Mouse (Mus musculus): ENCODE measurements around the gene Safb2. TPM values are rescaled to one million over a fixed set of nuclear protein-coding genes. Genes with fewer than 3 reads are reported as not detected.

Gene Safb2
- polyA plus RNA-seq, 1 experiment from 2014 or later = 35.7 TPM

DNA sequence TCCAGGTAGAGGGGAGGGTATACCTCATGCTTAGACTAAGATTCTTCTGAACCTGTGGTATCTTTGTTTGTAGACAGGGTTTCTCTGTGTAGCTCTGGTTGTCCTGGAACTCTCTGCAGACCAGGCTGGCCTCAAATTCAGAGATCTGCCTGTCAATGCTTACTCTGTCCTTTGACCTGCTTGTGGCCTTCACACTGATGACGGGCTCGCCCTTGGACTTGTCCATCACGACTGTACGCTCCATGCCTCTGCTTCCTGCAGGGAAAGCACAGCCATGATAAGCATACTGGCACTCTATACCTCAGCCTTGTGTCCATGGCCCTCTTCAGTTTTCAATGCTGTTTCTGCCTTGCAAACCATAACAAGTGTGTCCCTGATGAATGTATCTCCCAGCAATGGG lies 17.0 kb downstream of the Safb2 start:
- ATAC-seq (replicated peaks; ENCODE audit: low FRiP score, low read depth) = no peak
- H3K27me3 ChIP-seq (ENCODE audit: insufficient read depth, low read length) = no peaks in the 10 kb centered on the region
- H3K4me1 ChIP-seq (replicated peaks; ENCODE audit: insufficient read depth, low read length) = no peaks in the 10 kb centered on the region
- H3K36me3 ChIP-seq (ENCODE audit: insufficient read depth, low read length) = peaks cover 97% of the 10 kb centered on the region
- no peak for TF ChIP-seq CTCF (IDR thresholded peaks at IDR 0.05; ENCODE audit: low read depth)
- H3K9ac ChIP-seq (ENCODE audit: low read depth, low read length) = no peak overlapping the region
- 94% methylated on average over 4 of the region's 4 CpGs for WGBS
- H3K4me2 ChIP-seq (ENCODE audit: low read length) = no peak overlapping the region
- H3K4me3 ChIP-seq (replicated peaks; ENCODE audit: low read depth, low read length) = no peak overlapping the region
- no peak overlapping the region for H3K27ac ChIP-seq
- DNase-seq (ENCODE audit: low spot score) = no peak
- no peaks in the 10 kb centered on the region for H3K9me3 ChIP-seq (replicated peaks; ENCODE audit: low read length)

DNA sequence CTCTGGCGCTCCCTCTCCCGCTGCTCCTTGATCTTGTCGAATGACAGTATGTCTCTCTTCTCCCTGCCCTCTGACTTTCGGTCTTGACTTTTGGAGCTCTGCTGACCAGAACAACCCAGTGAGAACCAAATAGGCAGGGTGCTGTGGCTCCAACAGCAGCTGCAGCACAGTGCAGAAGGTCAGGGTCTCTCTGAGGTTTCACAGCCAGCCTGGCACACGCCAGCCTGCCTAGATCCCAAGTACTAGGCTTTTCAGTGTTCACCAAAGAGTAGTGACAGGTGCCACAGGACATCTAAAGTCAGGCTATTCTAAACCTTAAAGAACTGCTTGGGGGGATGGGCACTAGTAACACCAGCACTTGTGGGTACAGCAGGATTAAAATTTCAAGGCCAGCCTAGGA lies 17.5 kb downstream of the Safb2 start:
- no peak for TF ChIP-seq CTCF (IDR thresholded peaks at IDR 0.05; ENCODE audit: low read depth)
- H3K4me2 ChIP-seq (ENCODE audit: low read length) = no peak overlapping the region
- 94% methylated on average over 5 of the region's 5 CpGs for WGBS
- H3K4me1 ChIP-seq (replicated peaks; ENCODE audit: insufficient read depth, low read length) = no peaks in the 10 kb centered on the region
- no peak overlapping the region for H3K27ac ChIP-seq
- peaks cover 97% of the 10 kb centered on the region for H3K36me3 ChIP-seq (ENCODE audit: insufficient read depth, low read length)
- H3K27me3 ChIP-seq (ENCODE audit: insufficient read depth, low read length) = no peaks in the 10 kb centered on the region
- ATAC-seq (replicated peaks; ENCODE audit: low FRiP score, low read depth) (no peak), DNase-seq (ENCODE audit: low spot score) (no peak)
- no peak overlapping the region for H3K4me3 ChIP-seq (replicated peaks; ENCODE audit: low read depth, low read length)
- no peaks in the 10 kb centered on the region for H3K9me3 ChIP-seq (replicated peaks; ENCODE audit: low read length)
- no peak overlapping the region for H3K9ac ChIP-seq (ENCODE audit: low read depth, low read length)

DNA sequence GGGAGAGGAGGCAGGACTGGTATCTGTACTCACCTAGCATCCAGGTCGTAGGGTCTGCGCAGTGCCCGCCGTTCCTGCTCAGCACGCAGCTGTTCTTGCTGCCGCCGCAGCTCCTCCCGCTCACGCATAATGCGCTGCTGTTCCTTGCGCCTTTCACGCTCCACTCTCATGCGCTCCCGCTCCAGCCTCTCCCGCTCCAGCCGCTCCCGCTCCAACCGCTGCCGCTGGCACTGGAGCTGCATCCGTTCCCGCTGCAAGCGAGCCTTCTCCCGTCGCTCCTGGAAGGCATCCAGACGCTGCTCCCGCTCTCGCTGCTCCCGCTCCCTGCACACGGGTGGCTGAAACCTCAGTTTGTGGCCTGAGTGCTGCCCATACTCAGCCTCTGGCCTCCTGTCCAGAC lies 18.1 kb downstream of the Safb2 start:
- TF ChIP-seq CTCF (IDR thresholded peaks at IDR 0.05; ENCODE audit: low read depth) = no peak
- Histone ChIP-seq H3K36me3 (ENCODE audit: insufficient read depth, low read length) (peaks cover 97% of the 10 kb centered on the region), H3K27me3 (ENCODE audit: insufficient read depth, low read length) (no peaks in the 10 kb centered on the region), H3K4me2 (ENCODE audit: low read length) (no peak overlapping the region), H3K27ac (no peak overlapping the region), H3K4me3 (replicated peaks; ENCODE audit: low read depth, low read length) (no peak overlapping the region), H3K4me1 (replicated peaks; ENCODE audit: insufficient read depth, low read length) (no peaks in the 10 kb centered on the region), H3K9ac (ENCODE audit: low read depth, low read length) (no peak overlapping the region), H3K9me3 (replicated peaks; ENCODE audit: low read length) (no peaks in the 10 kb centered on the region)
- DNase-seq (ENCODE audit: low spot score) = no peak
- no peak for ATAC-seq (replicated peaks; ENCODE audit: low FRiP score, low read depth)
- 93% methylated on average over 29 of the region's 29 CpGs for WGBS

DNA sequence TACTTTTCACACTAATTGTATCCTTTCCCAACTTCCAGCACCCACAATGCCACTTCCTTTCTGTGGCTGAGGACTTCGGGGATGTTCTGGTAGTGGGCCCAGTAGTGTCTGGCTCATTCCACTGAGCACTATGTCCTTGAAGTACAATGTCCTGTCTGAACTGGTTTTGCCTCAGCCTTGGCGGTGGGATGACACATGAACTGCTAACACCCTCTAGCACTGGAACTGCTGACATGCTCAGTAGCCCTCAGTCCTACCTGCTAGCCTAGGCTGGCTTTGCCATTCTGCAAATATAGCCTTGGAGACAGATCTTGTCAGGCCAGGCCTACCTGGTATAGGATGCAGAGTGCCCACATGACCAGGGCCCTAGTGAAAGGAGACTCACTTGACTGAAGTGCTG lies 22.5 kb downstream of the Safb2 start:
- H3K9ac ChIP-seq (ENCODE audit: low read depth, low read length) = no peak overlapping the region
- no peak overlapping the region for H3K27ac ChIP-seq
- DNase-seq (ENCODE audit: low spot score) (no peak), ATAC-seq (replicated peaks; ENCODE audit: low FRiP score, low read depth) (no peak)
- no peaks in the 10 kb centered on the region for H3K9me3 ChIP-seq (replicated peaks; ENCODE audit: low read length)
- peaks cover 58% of the 10 kb centered on the region for H3K36me3 ChIP-seq (ENCODE audit: insufficient read depth, low read length)
- H3K4me2 ChIP-seq (ENCODE audit: low read length) = no peak overlapping the region
- 96% methylated on average over 2 of the region's 2 CpGs for WGBS
- no peaks in the 10 kb centered on the region for H3K4me1 ChIP-seq (replicated peaks; ENCODE audit: insufficient read depth, low read length)
- H3K27me3 ChIP-seq (ENCODE audit: insufficient read depth, low read length) = no peaks in the 10 kb centered on the region
- H3K4me3 ChIP-seq (replicated peaks; ENCODE audit: low read depth, low read length) = no peak overlapping the region
- no peak for TF ChIP-seq CTCF (IDR thresholded peaks at IDR 0.05; ENCODE audit: low read depth)

DNA sequence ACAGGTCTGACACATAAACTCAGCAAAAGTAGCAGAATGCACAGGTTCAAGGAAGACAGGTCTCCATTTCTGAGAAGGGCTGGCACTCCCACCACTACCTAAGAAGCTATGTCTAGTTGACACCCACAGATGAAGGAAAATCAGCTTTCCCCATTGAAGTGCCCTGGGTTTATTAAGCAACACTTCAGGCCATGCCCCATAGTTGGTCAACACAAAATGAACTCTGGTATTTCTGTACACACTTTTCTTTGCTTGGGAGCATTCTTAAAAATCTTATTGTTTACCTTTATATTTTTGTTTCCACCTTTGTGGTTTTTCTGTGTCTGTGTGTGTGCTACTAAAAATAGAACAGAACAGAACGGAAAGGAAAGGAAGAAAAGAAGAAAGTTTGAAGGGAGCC lies 24.3 kb downstream of the Safb2 start:
- no peaks in the 10 kb centered on the region for H3K9me3 ChIP-seq (replicated peaks; ENCODE audit: low read length)
- no peak for DNase-seq (ENCODE audit: low spot score)
- no peak overlapping the region for H3K27ac ChIP-seq
- 44% methylated on average over 1 of the region's 1 CpGs for WGBS
- no peak overlapping the region for H3K4me2 ChIP-seq (ENCODE audit: low read length)
- H3K27me3 ChIP-seq (ENCODE audit: insufficient read depth, low read length) = no peaks in the 10 kb centered on the region
- H3K4me3 ChIP-seq (replicated peaks; ENCODE audit: low read depth, low read length) = no peak overlapping the region
- TF ChIP-seq CTCF (IDR thresholded peaks at IDR 0.05; ENCODE audit: low read depth) = no peak
- no peak overlapping the region for H3K9ac ChIP-seq (ENCODE audit: low read depth, low read length)
- H3K4me1 ChIP-seq (replicated peaks; ENCODE audit: insufficient read depth, low read length) = no peaks in the 10 kb centered on the region
- peaks cover 40% of the 10 kb centered on the region for H3K36me3 ChIP-seq (ENCODE audit: insufficient read depth, low read length)
- ATAC-seq (replicated peaks; ENCODE audit: low FRiP score, low read depth) = no peak

DNA sequence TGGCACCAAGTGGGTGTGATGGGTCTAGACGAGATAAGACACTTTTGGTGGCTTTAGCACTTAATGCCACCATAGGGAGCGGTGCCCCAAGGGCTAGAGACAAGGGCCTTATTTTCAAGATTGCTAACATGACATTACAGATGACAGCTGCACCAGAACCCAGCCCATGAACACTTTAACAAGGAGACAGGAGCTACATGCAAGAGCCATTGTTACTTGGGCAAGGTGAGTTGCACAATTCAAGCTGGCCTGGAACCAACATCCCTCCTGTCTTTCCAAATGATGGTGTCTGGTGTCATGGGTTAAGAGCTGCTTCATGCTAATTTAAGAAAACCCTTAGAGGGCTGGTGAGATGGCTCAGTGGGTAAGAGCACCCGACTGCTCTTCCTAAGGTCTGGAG lies 25.0 kb downstream of the Safb2 start:
- no peak for ATAC-seq (replicated peaks; ENCODE audit: low FRiP score, low read depth)
- no peaks in the 10 kb centered on the region for H3K27me3 ChIP-seq (ENCODE audit: insufficient read depth, low read length)
- peaks cover 33% of the 10 kb centered on the region for H3K36me3 ChIP-seq (ENCODE audit: insufficient read depth, low read length)
- no peak for DNase-seq (ENCODE audit: low spot score)
- 77% methylated on average over 3 of the region's 3 CpGs for whole genome bisulfite sequencing
- H3K9ac ChIP-seq (ENCODE audit: low read depth, low read length) = no peak overlapping the region
- H3K27ac ChIP-seq = no peak overlapping the region
- no peak for TF ChIP-seq CTCF (IDR thresholded peaks at IDR 0.05; ENCODE audit: low read depth)
- no peak overlapping the region for H3K4me2 ChIP-seq (ENCODE audit: low read length)
- H3K4me3 ChIP-seq (replicated peaks; ENCODE audit: low read depth, low read length) = no peak overlapping the region
- H3K4me1 ChIP-seq (replicated peaks; ENCODE audit: insufficient read depth, low read length) = no peaks in the 10 kb centered on the region
- H3K9me3 ChIP-seq (replicated peaks; ENCODE audit: low read length) = no peaks in the 10 kb centered on the region

DNA sequence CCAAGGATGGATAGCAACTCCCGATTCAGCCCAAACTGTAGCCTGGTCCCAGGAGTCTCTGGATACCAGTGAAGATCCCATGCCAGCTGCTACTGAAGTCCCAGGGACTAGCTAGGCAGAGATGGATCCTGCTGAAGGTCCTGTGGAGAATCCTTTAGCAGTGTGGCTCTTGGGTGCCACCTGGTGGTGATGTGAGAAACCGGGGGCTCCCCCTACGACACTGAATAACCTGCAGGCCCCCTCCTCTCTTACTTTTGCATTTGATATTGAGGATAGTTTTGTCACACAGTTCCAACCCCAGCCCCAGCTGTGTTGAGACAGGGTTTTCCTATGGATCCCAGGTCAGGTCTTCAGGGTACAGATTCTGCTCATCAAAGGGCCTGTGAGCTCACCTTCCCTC lies 25.9 kb downstream of the Safb2 start:
- Histone ChIP-seq H3K27ac (no peak overlapping the region), H3K9ac (ENCODE audit: low read depth, low read length) (no peak overlapping the region), H3K4me3 (replicated peaks; ENCODE audit: low read depth, low read length) (no peak overlapping the region), H3K9me3 (replicated peaks; ENCODE audit: low read length) (no peaks in the 10 kb centered on the region), H3K27me3 (ENCODE audit: insufficient read depth, low read length) (no peaks in the 10 kb centered on the region), H3K36me3 (ENCODE audit: insufficient read depth, low read length) (peaks cover 24% of the 10 kb centered on the region), H3K4me1 (replicated peaks; ENCODE audit: insufficient read depth, low read length) (no peaks in the 10 kb centered on the region), H3K4me2 (ENCODE audit: low read length) (no peak overlapping the region)
- peak; percentile 27; the same call in 1 of the 2 replicates for ATAC-seq (replicated peaks; ENCODE audit: low FRiP score, low read depth)
- peak; percentile 88 for TF ChIP-seq CTCF (IDR thresholded peaks at IDR 0.05; ENCODE audit: low read depth)
- peak; percentile 71 for DNase-seq (ENCODE audit: low spot score)
- 27% methylated on average over 3 of the region's 3 CpGs for WGBS
